Mouse (Mus musculus) ES-Bruce4 (cell line): ENCODE results near the gene Mast4.

ENCODE experiments used
- CTCF ChIP-seq: IDR thresholded peaks from one replicate; pipeline ENCODE4 v1.8.1; 2011; ENCODE audit warnings: low read depth, low read length
- POLR2A ChIP-seq: IDR thresholded peaks from one replicate; pipeline ENCODE4 v1.8.1; 2011; ENCODE audit warnings: low read length; ENCODE audit not compliant: insufficient read depth

- TF ChIP-seq CTCF (no peak), POLR2A (no peak)
Measured at GRCm38 (mm10) chr13:102915341-102915740, 419.0 kb downstream of the Mast4 start.
